Mouse (Mus musculus) CH12.LX (cell line): ENCODE results near the gene Epb41l2. TPM values are rescaled to one million over a fixed set of nuclear protein-coding genes. Genes with fewer than 3 reads are reported as not detected.
A peak's percentile ranks its signal among the peaks of the same experiment; 100 is the strongest.

Experiments
- DNase-seq: peaks from one replicate; pipeline ENCODE4 v3.0.0-alpha.2; 2013; ENCODE audit errors: extremely low read depth
- H3K27ac ChIP-seq: 2 replicates; pipeline ENCODE4 v1.5.1; 2012; ENCODE audit warnings: low read depth, mild to moderate bottlenecking, control low read depth, moderate library complexity; ENCODE audit not compliant: insufficient read depth
- H3K27me3 ChIP-seq: replicated peaks from 2 replicates; pipeline ENCODE3; 2012; ENCODE audit warnings: inconsistent platforms
- H3K36me3 ChIP-seq, 2 experiments: replicated peaks in 1 of 2; 2 replicates each; pipeline versions ENCODE3 to v1.6.1; 2012; ENCODE audit warnings: inconsistent platforms in 1 of 2, low read length in 1 of 2, mild to moderate bottlenecking in 1 of 2, mixed read lengths in 1 of 2, moderate library complexity in 1 of 2; ENCODE audit not compliant: control insufficient read depth in 1 of 2, insufficient read depth in 1 of 2
- H3K4me1 ChIP-seq, 2 experiments: 2 replicates each; pipeline ENCODE4 v1.6.1; 2012; ENCODE audit warnings: inconsistent platforms in 1 of 2, moderate library complexity in 1 of 2; ENCODE audit not compliant: insufficient read depth in 2 of 2, control insufficient read depth in 1 of 2
- H3K4me2 ChIP-seq: 2 replicates; pipeline ENCODE4 v1.6.1; 2012; ENCODE audit warnings: low read depth, mild to moderate bottlenecking, control low read depth; ENCODE audit not compliant: poor library complexity, insufficient read depth, severe bottlenecking
- H3K4me3 ChIP-seq, 3 experiments: fragments of 150-350 bp in 1 of 3; sonication (generic) in 1 of 3; replicated peaks in 1 of 3; 2 replicates each; pipeline versions ENCODE3 to v1.5.1; 2011 to 2012; ENCODE audit warnings: low read depth in 2 of 3, low read length in 2 of 3, mild to moderate bottlenecking in 2 of 3, moderate library complexity in 2 of 3, control low read depth in 1 of 3, improper control_type of control experiment in 1 of 3, inconsistent platforms in 1 of 3, mixed read lengths in 1 of 3; ENCODE audit not compliant: poor library complexity in 1 of 3
- H3K79me2 ChIP-seq: replicated peaks from 2 replicates; pipeline ENCODE4 v1.6.1; 2012; ENCODE audit warnings: mild to moderate bottlenecking, moderate library complexity; ENCODE audit not compliant: control insufficient read depth, poor library complexity, insufficient read depth, severe bottlenecking; ENCODE audit errors: extremely low read depth
- H3K9ac ChIP-seq: 2 replicates; pipeline ENCODE4 v1.6.1; 2012; ENCODE audit warnings: low read depth, mild to moderate bottlenecking, control low read depth, moderate library complexity; ENCODE audit not compliant: insufficient read depth
- H3K9me3 ChIP-seq: replicated peaks from 2 replicates; pipeline ENCODE3; 2012; ENCODE audit warnings: low read length, inconsistent platforms, mixed read lengths
- BHLHE40 ChIP-seq: IDR thresholded peaks from 2 replicates; pipeline ENCODE4 v1.6.1; 2011; ENCODE audit warnings: mild to moderate bottlenecking, low read depth, low read length, improper control_type of control experiment
- CHD1 ChIP-seq: IDR thresholded peaks from 2 replicates; pipeline ENCODE4 v1.6.1; 2012; ENCODE audit warnings: low read depth, low read length, improper control_type of control experiment, inconsistent platforms
- CHD2 ChIP-seq: IDR thresholded peaks from 2 replicates; pipeline ENCODE4 v1.6.1; 2011; ENCODE audit warnings: low read length, improper control_type of control experiment
- ELF1 ChIP-seq: IDR thresholded peaks from 2 replicates; pipeline ENCODE4 v1.6.1; 2014; ENCODE audit warnings: low read depth, mild to moderate bottlenecking, inconsistent platforms, low read length, improper control_type of control experiment
- ETS1 ChIP-seq: conservative IDR thresholded peaks from 2 replicates; pipeline ENCODE4 v1.6.1; 2012; ENCODE audit warnings: low read depth, mild to moderate bottlenecking, inconsistent platforms, low read length, improper control_type of control experiment, moderate library complexity
- GABPA ChIP-seq: IDR thresholded peaks from 2 replicates; pipeline ENCODE4 v1.6.1; 2012; ENCODE audit warnings: low read depth, low read length, improper control_type of control experiment, inconsistent platforms; ENCODE audit not compliant: insufficient replicate concordance
- HCFC1 ChIP-seq: IDR thresholded peaks from 2 replicates; pipeline ENCODE4 v1.6.1; 2012; ENCODE audit warnings: low read depth, mild to moderate bottlenecking, inconsistent platforms, low read length, improper control_type of control experiment
- IRF4 ChIP-seq: IDR thresholded peaks from 2 replicates; pipeline ENCODE4 v1.6.1; 2014; ENCODE audit warnings: low read depth, mild to moderate bottlenecking, inconsistent platforms, low read length, improper control_type of control experiment
- JUN ChIP-seq: IDR thresholded peaks from 2 replicates; pipeline ENCODE4 v1.6.1; 2011; ENCODE audit warnings: low read depth, mild to moderate bottlenecking, low read length, improper control_type of control experiment, moderate library complexity; ENCODE audit not compliant: insufficient read depth
- KAT2A ChIP-seq: IDR thresholded peaks from 2 replicates; pipeline ENCODE4 v1.6.1; 2012; ENCODE audit warnings: low read length, improper control_type of control experiment, inconsistent platforms; ENCODE audit not compliant: insufficient replicate concordance
- MEF2A ChIP-seq: IDR thresholded peaks from 2 replicates; pipeline ENCODE4 v1.6.1; 2014; ENCODE audit warnings: low read depth, mild to moderate bottlenecking, inconsistent platforms, low read length, improper control_type of control experiment, borderline replicate concordance
- MXI1 ChIP-seq: IDR thresholded peaks from 2 replicates; pipeline ENCODE4 v1.6.1; 2011; ENCODE audit warnings: mild to moderate bottlenecking, low read depth, low read length, improper control_type of control experiment
- MYC ChIP-seq: IDR thresholded peaks from 2 replicates; pipeline ENCODE4 v1.6.1; 2011; ENCODE audit warnings: low read depth, mild to moderate bottlenecking, improper control_type of control experiment, low read length
- POLR2A ChIP-seq: IDR thresholded peaks from 2 replicates; pipeline ENCODE4 v1.6.1; 2011; ENCODE audit warnings: low read depth, mild to moderate bottlenecking, improper control_type of control experiment, low read length
- POLR2AphosphoS2 ChIP-seq: IDR thresholded peaks from 2 replicates; pipeline ENCODE4 v1.6.1; 2011; ENCODE audit warnings: low read depth, low read length, improper control_type of control experiment
- RAD21 ChIP-seq: IDR thresholded peaks from 2 replicates; pipeline ENCODE4 v1.6.1; 2011; ENCODE audit warnings: low read depth, mild to moderate bottlenecking, low read length, improper control_type of control experiment, moderate library complexity
- SMC3 ChIP-seq: IDR thresholded peaks from 2 replicates; pipeline ENCODE4 v1.6.1; 2011; ENCODE audit warnings: low read depth, low read length, improper control_type of control experiment
- TCF12 ChIP-seq: IDR thresholded peaks from 2 replicates; pipeline ENCODE4 v1.6.1; 2014; ENCODE audit warnings: low read depth, mild to moderate bottlenecking, inconsistent platforms, low read length, improper control_type of control experiment
- USF2 ChIP-seq: conservative IDR thresholded peaks from 2 replicates; pipeline ENCODE4 v1.6.1; 2011; ENCODE audit warnings: low read depth, low read length, improper control_type of control experiment
- ZC3H11A ChIP-seq: IDR thresholded peaks from 2 replicates; pipeline ENCODE4 v1.6.1; 2012; ENCODE audit warnings: low read depth, mild to moderate bottlenecking, inconsistent platforms, low read length, improper control_type of control experiment
- ZKSCAN1 ChIP-seq: IDR thresholded peaks from 2 replicates; pipeline ENCODE4 v1.6.1; 2012; ENCODE audit warnings: low read depth, inconsistent platforms, low read length, improper control_type of control experiment, borderline replicate concordance
- ZNF384 ChIP-seq: IDR thresholded peaks from 2 replicates; pipeline ENCODE4 v1.6.1; 2012; ENCODE audit warnings: low read depth, low read length, improper control_type of control experiment, inconsistent platforms
- dilution Hi-C: fragments of 300-500 bp; cut with MboI; formaldehyde crosslinking; loops from 2 replicates; pipeline ENCODE4 v1.14.3; 2020; ENCODE audit warnings: low sequenced_read_pairs; ENCODE audit not compliant: extremely low pct_unique_long_range_greater_than_20kb, extremely low pct_ligation_motif_present
- in situ Hi-C: fragments of 300-500 bp; cut with MboI; formaldehyde crosslinking; loops from 3 replicates; pipeline ENCODE4 v1.14.3; 2019; ENCODE audit warnings: low sequenced_read_pairs, low pct_ligation_motif_present, low pct_unique_long_range_greater_than_20kb, mixed read lengths
- polyA plus RNA-seq: library from polyadenylated mRNA; unstranded; fragments of >175 nt; gene quantifications from 2 replicates; pipeline ENCODE4 v1.2.1, GENCODE M21; 2012; ENCODE audit warnings: low read depth; ENCODE audit not compliant: insufficient read length
- total RNA-seq, 2 experiments: library from RNA; depleted of rRNA; stranded (reverse); fragments of 300-350 nt in 1 of 2; fragments of >200 nt in 1 of 2; gene quantifications; 2 replicates each; pipeline ENCODE4 v1.2.3; 2012 to 2014

Gene Epb41l2
- total and polyA plus RNA-seq, 3 experiments = 24.3 to 71.2 (median 28.4) TPM

DNA sequence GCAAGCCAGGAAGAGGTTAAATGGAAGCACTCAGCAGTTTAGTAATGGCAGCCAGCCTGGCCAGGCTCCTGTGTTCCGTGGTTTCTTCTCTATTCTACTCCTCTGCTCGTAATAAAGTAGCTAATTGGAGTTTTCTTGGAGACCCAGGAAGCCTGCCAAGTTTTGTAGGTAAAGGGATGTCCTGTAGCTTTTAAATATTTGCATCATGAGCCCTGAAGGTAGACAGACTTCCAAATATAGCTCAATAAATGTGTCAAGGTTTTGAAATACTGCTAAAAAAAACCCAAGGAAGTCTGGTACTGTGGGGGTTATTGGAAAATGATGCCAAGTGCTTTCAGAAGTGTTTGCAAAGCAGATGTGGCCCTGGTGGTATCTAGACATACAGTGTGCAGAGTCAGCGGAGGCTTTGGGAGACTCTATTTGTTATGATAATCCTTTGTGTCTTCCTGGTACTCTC, 12.3 kb downstream of the Epb41l2 start:
- H3K9me3 ChIP-seq = no peaks in the 10 kb centered on the region
- H3K4me2 ChIP-seq = no peak overlapping the region; the same call in 1 of the 2 replicates
- DNase-seq = no peak
- no peak overlapping the region for H3K4me3 ChIP-seq
- TF ChIP-seq HCFC1 (no peak), MYC (no peak), CHD2 (no peak), TCF12 (no peak), MXI1 (no peak), KAT2A (no peak), USF2 (no peak), ETS1 (0 out of 2 replicates have a peak, but pooled peaks have one; percentile 30), ZNF384 (peak; percentile 15; the same call in 1 of the 2 replicates), RAD21 (no peak), IRF4 (no peak), JUN (no peak), GABPA (no peak), SMC3 (no peak), ZC3H11A (no peak), MEF2A (peak; percentile 69; the same call in 1 of the 2 replicates), CHD1 (no peak), POLR2AphosphoS2 (no peak), ZKSCAN1 (no peak), BHLHE40 (no peak), POLR2A (no peak), ELF1 (no peak)
- no peaks in the 10 kb centered on the region for H3K27me3 ChIP-seq
- H3K9ac ChIP-seq = no peak overlapping the region
- dilution Hi-C loops = no loop called here
- H3K4me1 ChIP-seq = peaks cover 2 to 73% of the 10 kb centered on the region in 2 experiments; a peak in 3 of 4 replicates
- no peak overlapping the region for H3K27ac ChIP-seq
- peaks cover 0 to 22% of the 10 kb centered on the region in 2 experiments for H3K36me3 ChIP-seq
- peaks cover 4% of the 10 kb centered on the region; the same call in 1 of the 2 replicates for H3K79me2 ChIP-seq
- in situ Hi-C loops = no loop called here
